Mouse (Mus musculus): Measurements from ENCODE around the gene Heatr4. TPM values are rescaled to one million over a fixed set of nuclear protein-coding genes. Genes with fewer than 3 reads are reported as not detected.
"Not testable (repeated sequence)": the region's sequence is repeated elsewhere in the genome, so short reads cannot be mapped to it uniquely, and the experiment has no call there.

Heatr4 gene
- polyA plus RNA-seq (2017; shearing (Covaris generic)): not detected

- ATAC-seq: no peak
Observed at GRCm38 (mm10) chr12:83984752-83985151, at the start of gene Heatr4. Gene Heatr4, minus strand, starts transcription at chr12:83984852.

DNA sequence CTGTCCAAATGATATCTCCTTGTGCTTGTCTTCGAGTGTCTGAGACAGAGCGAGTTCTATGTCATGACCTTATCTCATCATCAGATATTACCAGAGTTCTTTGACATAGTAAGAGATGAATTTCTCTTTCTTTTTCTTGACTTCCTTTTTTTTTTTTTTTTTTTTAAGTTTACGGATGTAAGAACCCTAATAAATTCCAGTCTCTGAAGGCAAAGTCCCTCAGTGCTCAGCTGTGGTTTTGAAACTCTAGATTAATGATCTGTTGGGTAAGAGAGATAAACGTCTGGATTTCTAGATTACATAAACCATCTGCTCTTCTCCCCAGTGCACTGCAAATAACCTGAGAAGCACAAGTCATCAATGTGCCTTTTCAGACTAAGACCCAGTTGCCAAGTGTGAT lies 49.5 kb upstream of the Heatr4 start:
- ATAC-seq: no peak

DNA sequence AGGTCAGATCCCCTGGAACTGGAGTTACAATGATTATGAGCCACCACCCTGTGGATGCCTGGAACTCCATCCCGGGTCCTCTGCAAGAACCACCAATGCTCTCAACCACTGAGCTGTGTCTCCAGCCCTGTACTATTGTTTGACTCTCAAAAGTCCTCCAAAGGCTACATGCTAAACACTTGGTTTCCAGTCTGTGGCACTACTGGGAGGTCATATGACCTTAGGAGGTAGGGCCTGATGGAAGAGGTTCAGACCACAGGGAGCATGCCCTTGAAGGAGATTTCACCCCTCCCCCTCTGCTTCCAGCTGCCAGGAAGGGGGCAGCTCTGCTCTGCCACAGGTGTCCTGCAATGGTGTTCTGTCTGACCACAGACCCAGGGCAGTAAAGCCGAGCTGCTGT lies 48.6 kb upstream of the Heatr4 start:
- ATAC-seq: not testable (repeated sequence)

DNA sequence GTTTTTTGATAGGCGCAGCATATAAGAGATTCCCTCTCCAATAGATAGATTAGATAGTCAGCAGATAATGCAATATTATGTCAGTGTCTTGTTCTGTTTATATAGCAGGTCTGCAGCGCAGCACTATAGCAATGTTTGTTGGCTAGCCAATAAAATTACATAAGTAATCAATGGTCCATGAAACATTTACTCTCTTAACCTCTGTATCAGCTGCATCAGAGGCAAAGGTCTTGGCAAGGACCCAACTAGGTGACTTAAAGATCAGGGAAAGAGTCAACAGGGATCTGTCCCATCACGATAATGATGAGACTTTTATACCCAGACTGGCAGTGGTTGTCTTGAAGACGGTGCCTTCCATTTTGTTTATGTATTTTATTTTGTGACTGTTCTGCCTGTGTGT lies 48.2 kb upstream of the Heatr4 start:
- ATAC-seq: no peak

GRCm38 (mm10) chr12:84030659-84031332 lies 46.1 kb upstream of the Heatr4 start:
- peak; percentile 77 for ATAC-seq

DNA sequence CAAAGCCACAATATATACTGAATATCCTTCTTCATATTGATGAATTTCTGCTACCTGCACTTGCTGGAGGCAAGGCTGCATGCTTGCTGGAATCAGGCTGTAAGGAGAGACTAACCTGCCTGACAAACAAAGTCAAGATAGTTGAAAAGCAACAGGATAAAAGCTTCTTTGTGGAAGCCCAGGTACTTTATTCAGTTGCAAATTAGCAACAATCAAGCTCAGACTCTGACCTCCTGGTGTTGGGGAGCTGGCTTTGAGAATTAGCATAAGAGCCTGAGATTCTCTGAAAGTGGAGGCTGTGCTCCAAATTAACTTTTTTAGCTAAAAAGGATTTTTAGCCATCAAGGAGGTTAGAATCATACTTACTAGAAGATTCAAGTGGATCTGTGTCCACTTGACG lies 44.4 kb upstream of the Heatr4 start:
- ATAC-seq: not testable (repeated sequence)

DNA sequence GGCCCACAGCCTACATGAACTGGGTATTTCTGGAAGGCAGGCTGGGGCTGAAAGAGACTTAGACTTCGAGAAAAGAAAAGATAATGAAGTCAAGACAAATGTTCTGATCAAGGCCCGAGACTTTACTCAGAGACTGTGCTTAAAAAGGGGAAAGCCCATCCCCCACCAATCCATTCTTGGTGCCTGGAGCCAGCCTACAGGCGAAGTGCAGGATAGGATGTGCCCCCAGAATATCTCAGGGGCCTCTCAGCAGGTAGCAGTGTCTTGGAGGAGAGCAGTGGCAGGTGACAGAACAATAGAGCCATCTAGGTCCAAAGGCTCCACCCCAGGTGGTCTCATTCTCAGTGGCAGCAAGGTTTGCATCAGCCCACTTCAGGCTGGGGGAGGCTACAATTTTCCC lies 43.7 kb upstream of the Heatr4 start:
- not testable (repeated sequence) for ATAC-seq

GRCm38 (mm10) chr12:84025888-84026287 lies 41.2 kb upstream of the Heatr4 start:
- peak; percentile 71 for ATAC-seq

DNA sequence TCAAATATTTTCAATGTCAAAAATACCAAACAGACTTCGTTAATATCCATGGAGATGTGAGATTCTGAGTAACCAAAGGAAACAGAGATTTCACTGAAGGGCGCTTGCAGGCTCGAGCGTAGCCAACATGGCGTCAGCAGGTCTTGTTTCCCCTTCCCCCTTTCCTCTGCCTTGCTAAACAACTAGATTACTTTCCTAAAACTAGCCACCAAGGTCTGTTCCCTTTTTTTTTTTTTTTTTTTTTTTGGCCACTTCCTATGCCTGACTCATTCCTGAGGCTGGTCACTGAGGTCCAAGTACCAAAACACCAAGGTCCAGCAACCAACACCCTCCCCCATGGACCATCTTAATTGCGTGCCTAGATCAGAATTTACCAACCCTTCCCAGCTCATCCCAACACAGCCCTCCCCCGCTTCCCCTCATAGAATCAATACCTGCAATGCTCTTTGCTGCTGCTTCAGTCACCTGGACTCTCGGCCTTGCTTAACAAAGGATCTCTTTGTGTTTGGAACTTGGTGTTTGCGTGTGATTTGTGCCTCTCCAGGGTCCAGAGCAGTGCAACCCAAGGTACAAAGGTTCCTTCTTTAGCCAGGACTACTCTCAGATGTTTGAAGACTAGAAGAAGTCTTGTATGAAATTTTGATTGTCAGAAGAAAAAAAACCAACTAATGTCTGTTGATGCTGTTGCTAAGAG lies 38.5 kb upstream of the Heatr4 start:
- no peak for ATAC-seq

GRCm38 (mm10) chr12:84022266-84022665 lies 37.6 kb upstream of the Heatr4 start:
- ATAC-seq: not testable (repeated sequence)

DNA sequence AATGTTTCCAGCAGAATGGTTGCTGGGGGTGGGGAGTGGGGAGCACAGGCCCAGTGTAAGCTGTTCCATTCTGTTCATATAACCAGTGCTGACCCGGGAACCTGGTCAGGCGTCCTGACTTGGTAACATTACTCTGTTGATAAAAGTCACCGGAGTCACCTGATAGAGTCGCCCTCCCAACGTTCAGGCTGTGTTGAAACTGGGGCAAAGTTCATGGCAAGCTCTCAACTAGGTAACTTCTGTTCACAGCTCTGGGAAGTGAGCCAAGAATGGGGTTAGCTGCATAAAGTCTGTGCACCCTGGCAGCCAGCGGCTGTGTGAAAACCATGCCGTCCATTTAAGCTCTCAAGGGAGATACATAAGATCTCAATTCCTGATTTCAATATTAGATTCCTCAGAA lies 35.9 kb upstream of the Heatr4 start:
- ATAC-seq: not testable (repeated sequence)

DNA sequence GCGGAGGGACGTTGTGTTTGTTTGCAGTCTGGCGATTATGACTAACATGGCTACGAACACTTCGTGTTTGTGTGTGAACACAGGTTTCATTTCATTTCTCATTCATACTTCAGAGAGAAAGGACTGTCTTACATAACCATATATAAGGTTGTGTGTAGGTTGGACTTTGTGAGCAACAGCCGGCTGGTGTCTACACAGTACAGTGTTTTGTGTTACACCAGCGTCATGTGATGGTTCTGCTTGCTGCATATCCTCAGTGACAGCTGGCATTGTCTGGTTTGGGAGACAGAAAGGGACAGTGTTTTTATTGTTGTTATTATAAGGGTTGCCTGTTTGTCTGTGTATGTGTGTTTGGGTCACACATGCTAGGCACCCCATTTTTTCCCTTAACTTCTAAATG lies 29.0 kb upstream of the Heatr4 start:
- no peak for ATAC-seq

DNA sequence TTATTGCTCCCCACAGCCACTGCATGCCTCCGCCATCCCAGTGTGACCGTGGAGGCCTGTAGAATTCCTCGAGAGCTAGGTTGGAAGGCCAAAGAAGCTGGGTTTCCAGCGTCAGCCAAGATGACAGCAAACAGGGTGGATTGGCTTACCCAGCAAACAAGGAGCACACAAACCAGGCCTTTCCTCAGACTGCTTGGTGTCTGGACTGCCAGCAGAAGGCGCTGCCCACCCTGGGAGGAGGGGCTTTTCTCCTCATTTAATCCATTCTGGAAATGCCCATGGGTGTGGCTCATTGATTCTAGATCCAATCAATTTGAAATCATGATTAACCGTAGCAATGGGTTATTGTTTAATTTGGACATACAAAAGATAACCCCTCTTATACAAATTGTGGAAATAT lies 28.5 kb upstream of the Heatr4 start:
- ATAC-seq: no peak

DNA sequence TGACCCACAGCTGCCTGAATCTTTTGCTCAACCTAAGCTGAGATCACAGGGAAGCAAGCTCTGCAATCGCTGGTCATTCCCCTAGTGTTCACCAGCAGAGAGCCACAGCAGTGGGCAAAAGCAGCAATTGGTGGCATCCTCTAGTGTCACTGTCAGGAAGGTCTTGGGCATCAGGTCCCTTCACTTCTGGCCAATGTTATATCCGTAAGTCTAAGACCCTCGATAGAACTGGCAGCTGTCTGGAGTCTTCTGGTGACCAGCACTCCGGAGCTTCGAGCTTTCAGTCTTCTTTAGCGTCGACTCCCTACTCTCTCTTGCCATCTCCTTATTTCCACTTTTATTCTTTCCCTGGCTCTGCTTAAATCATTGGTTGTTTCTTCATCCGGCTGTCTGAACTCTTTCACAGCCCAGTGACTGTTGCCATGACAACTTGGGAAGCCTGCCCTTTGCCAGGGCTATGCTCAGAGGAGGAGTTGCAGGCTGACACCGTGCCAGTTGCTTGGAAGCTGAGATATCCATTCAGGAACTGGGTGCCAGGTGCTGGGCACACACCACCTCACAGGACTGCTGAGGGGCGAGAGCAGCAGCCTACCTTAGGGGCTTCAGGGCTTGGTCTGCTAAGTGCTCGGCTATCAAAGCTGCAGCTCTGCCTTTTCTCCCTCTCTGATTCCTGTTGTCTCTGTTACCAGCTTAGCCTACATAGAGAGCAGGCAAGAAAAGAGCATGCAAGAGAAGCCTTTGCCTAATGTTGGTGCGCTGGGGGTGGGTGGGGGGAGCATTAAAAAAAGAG lies 26.8 kb upstream of the Heatr4 start:
- no peak for ATAC-seq

DNA sequence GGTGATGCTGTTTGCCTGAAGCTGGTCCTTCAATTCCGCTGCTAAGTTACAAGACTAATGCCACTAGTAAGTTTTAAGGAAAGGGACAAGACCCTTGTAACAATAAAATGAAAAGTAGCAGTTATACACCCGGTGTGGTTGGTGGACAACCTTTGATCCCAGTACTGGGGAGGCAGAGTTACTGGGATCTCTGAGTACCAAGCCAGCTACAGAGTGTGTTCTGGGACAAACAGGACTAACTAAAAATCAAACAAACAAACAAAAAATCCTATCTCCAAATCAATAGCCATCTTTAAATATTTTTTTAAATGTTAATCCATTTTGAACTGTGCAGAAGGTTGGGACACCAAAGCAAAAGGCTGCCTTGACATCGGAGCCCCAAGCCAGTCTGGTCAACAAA lies 25.5 kb upstream of the Heatr4 start:
- no peak for ATAC-seq

DNA sequence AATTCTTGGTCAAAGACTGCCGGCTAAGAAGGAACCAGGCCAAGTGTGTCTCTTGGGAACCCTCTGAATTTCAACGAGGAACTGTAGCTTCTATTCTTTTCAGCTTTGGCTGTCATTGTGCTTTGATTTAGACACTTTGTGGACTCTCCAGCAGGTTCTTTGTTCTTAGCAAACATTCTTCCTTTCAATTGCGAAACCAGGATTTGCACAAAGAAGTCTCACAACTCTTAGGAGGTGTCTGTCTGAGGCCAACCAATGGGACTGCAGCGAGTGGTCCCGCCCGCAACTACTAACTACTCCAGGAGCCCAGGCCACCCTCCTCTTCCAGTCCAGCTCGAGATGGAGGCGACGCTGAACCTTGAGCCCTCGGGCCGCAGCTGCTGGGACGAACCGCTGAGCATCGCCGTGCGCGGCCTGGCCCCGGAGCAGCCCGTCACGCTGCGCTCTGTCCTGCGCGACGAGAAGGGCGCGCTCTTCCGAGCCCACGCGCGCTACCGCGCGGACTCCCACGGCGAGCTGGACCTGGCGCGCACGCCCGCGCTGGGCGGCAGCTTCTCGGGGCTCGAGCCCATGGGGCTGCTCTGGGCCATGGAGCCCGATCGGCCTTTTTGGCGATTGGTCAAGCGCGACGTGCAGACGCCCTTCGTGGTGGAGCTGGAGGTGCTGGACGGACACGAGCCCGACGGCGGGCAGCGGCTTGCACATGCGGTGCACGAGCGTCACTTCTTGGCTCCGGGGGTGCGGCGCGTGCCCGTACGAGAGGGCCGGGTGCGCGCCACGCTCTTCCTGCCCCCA lies 24.7 kb upstream of the Heatr4 start, which contains the start of gene Acot1:
Gene Acot1 (plus strand): TSS at position 320 of the 795 bp plus-strand sequence.
- not testable (repeated sequence) for ATAC-seq

DNA sequence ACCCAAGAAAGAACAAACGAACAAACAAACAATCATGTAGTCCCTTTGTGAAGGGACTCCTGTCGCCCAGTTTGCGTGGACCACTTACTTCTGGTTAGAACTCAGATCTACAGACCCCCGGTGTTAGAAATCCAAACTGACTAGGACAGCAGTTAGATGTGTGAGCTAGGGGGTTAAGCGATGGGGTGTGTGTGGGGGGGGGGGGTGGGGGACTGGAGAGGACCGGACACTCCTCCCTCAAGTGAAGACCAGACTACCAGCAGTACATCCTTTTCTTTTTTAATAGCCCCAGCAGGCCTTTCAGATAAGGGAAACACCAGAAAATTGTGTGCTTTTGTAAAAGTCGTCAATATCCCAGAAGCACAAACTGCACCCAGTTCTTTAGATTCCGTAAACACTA lies 24.1 kb upstream of the Heatr4 start:
- ATAC-seq: no peak

DNA sequence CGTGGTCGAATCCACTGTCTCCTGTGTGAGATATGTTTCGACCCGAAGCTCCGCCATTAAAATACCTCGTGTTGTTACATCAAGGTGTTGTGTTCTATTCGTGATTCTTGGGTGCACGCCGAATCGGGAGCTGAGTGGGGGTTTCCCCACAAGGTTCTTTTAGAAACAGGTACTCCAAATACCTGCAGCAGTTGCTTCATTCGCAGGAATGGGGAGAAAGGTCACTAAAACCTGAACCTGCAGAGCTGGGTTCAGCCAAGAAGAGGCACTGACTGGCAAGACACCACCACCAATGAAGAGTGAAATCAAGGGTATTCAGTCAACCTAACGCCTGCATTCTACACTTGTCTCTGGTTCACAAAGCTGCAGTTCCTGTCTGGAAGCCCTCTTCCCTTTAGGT lies 23.6 kb upstream of the Heatr4 start:
- no peak for ATAC-seq

DNA sequence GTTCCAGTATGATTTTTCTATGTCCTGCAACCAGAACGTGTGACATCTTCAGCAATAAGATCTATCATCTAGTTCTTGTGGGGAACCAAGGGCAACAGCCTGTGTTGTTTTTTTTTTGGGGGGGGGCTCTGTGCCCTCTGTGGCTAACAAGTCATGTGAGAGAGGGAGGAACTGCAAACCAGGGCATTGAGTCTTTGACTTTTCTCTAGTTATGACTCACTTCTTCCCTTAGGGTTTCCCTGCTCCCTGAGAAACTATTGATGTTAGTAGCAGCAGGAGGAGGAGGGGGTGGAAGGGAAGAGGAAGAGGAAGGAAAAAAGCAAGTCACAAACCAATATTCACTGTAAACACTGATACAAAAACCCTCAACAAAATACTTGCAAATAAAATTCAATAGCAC lies 19.2 kb upstream of the Heatr4 start:
- no peak for ATAC-seq

GRCm38 (mm10) chr12:84000418-84000817 lies 15.8 kb upstream of the Heatr4 start:
- no peak for ATAC-seq

DNA sequence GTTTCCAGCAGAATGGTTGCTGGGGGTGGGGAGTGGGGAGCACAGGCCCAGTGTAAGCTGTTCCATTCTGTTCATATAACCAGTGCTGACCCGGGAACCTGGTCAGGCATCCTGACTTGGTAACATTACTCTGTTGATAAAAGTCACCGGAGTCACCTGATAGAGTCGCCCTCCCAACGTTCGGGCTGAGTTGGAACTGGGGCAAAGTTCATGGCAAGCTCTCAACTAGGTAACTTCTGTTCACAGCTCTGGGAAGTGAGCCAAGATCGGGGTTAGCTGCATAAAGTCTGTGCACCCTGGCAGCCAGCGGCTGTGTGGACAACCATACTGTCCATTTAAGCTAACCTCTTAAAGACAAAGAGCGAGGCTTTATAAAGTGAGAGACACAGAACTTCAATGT lies 14.6 kb upstream of the Heatr4 start:
- ATAC-seq: not testable (repeated sequence)

DNA sequence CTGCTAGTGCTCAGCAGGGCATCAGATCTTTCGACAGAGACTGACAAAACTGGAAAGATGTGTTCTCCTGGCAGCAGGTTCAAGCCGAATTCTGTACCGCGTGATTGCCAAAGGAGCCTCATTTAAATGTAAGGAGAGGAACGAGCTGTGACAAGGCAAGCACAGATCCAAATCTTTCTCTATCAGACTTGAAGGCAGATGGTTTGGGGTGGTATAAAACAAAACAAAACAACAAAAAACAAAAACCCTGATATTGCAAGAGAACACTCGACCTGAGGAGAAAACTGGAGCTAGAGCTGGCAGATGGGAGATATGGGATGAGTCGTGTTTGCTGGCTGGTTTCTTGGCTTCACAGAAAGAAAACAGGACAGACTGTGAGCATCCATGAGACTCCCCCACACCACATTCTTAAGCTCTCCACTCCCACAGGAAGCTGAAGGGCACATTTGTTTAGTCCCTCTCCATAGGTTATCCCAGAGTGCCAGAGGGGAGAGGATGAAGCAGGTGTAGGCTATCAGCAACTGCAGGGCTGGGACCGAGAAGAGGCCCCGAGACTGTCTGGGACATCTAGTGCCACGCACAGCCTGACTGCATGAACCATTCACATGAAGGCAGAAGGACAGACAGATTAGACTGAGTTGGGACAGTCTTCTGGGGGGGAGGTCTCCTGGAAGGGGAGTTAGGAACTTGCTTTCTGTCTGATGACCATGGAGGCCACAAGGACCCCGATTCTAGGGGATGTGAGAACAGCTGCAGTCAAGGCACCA lies 13.9 kb upstream of the Heatr4 start:
- ATAC-seq: no peak
